Mouse (Mus musculus) MEL (cell line): ENCODE data around the gene Cab39l.

Source experiments
- NRF1 ChIP-seq: IDR thresholded peaks from 2 replicates; pipeline ENCODE4 v1.6.1; 2014; ENCODE audit warnings: low read depth, mild to moderate bottlenecking, inconsistent platforms, low read length, improper control_type of control experiment, moderate library complexity; ENCODE audit not compliant: poor library complexity, insufficient read depth, severe bottlenecking
- POLR2A ChIP-seq, 2 experiments: IDR thresholded peaks; 2 replicates each; pipeline ENCODE4 v1.6.1; 2011 to 2012; ENCODE audit warnings: low read length in 2 of 2, mild to moderate bottlenecking in 2 of 2, control low read depth in 1 of 2, improper control_type of control experiment in 1 of 2, low read depth in 1 of 2, moderate library complexity in 1 of 2; ENCODE audit not compliant: control insufficient read depth in 1 of 2, insufficient read depth in 1 of 2, poor library complexity in 1 of 2
- RAD21 ChIP-seq: IDR thresholded peaks from 2 replicates; pipeline ENCODE4 v1.6.1; 2011; ENCODE audit warnings: mild to moderate bottlenecking, low read depth, low read length, improper control_type of control experiment

DNA sequence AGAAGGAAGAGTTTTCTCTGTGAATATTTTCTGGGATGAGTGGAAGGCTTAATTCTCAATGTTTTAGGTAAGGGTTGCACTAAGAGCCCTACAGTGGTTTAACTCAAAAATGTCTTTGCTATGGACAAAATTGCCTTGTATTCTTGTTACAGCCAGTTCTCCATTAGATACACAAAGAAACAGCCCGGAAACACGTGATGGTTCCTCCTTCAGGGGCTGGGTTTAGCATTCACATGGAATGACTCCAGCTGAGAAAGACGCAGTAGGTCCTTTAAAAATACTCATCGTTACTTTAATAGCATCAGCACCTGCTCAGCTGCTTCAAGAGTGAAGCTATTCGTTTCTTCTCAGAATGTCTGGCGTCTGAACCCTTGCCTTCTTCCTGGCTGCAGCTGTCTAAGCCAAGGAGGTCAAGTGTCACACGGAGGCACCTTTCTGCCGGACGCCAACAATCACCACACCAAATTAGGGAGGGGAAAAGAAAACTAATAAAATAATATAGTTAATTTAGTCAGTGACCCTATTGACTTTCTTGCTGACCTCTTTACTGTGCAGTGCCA, 183.6 kb downstream of the Cab39l start:
- TF ChIP-seq NRF1 (no peak), RAD21 (no peak), POLR2A (IDR thresholded peaks at IDR 0.05; ENCODE audit: control insufficient read depth in 1 of 2, insufficient read depth in 1 of 2, low read depth in 1 of 2, low read length in 2 of 2, poor library complexity in 1 of 2) (no peak)
